Mouse (Mus musculus) embryonic fibroblast, embryonic 13.5 days (primary cell): ENCODE measurements around the gene Rnf167.

Experiments used
- CTCF ChIP-seq: IDR thresholded peaks from 2 replicates; pipeline ENCODE4 v1.5.1; 2011; ENCODE audit warnings: mild to moderate bottlenecking, control low read depth, low read length, moderate library complexity, borderline replicate concordance; ENCODE audit not compliant: insufficient read depth
- POLR2A ChIP-seq: IDR thresholded peaks from 2 replicates; pipeline ENCODE4 v1.6.1; 2011; ENCODE audit warnings: low read depth, mild to moderate bottlenecking, control low read depth, low read length, moderate library complexity

GRCm38 (mm10) chr11:70615516-70616093 is 31.4 kb upstream of the Rnf167 start, which contains the start of gene 4930544D05Rik:
- TF ChIP-seq CTCF = no peak
- no peak for TF ChIP-seq POLR2A
